26 mouse cellular contexts compared by ENCODE assay signal in the genomic region with DNA sequence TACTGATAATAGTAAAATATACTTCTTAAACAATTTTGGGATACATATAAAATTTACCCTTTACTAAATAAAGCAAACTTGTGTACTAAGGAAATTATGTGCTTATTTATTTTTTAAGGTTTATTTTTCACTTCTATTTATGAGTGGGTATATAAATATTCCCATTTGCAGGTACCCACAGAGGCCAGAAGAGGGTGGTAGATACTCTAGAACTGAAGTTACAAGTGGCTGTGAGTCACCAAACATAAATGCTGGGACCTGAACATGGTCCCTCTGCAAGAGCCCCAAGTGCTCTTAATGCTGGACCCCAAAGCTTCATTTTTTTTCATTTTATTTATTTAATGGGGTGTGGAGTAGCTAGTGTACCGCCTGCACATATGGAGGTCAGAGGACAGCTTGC. TPM values are rescaled to one million over a fixed set of nuclear protein-coding genes. Genes with fewer than 3 reads are reported as not detected.
DNase-seq lines count a peak whose midpoint lies in the region; ATAC-seq and TF ChIP-seq lines count a peak whose summit lies in the region.
"Had no signal": no experiment of that assay in that cellular context is flagged by ENCODE, and none has a peak within 500 bp of the region (broad histone marks: within the 10 kb centered on the region; RNA-seq: fewer than 3 reads in every experiment).

No protein-coding gene starts in this region.

- H3K9ac ChIP-seq in intestine, postnatal 0 days (ENCODE audit: low read depth, low read length): no peak overlapping the region
- H3K9ac ChIP-seq in intestine, embryonic 15.5 days: no peak overlapping the region
- H3K9ac ChIP-seq in lung, postnatal 0 days (replicated peaks; ENCODE audit: low read depth): no peak overlapping the region
- H3K9ac ChIP-seq in CH12.LX (ENCODE audit: insufficient read depth, low read depth): no peak overlapping the region
- H3K9ac ChIP-seq: midbrain, embryonic 12.5 days; stomach, embryonic 15.5 days had no signal

- H3K9me3 ChIP-seq in intestine, postnatal 0 days (ENCODE audit: control insufficient read depth): no peaks in the 10 kb centered on the region
- no peaks in the 10 kb centered on the region for H3K9me3 ChIP-seq in intestine, embryonic 15.5 days
- H3K9me3 ChIP-seq in lung, postnatal 0 days (ENCODE audit: low read length): no peaks in the 10 kb centered on the region
- no peaks in the 10 kb centered on the region for H3K9me3 ChIP-seq in CH12.LX (replicated peaks; ENCODE audit: low read length)
- H3K9me3 ChIP-seq: embryonic facial prominence, embryonic 10.5 days; hindbrain, embryonic 10.5 days; midbrain, embryonic 12.5 days; stomach, embryonic 15.5 days had no signal

- no peak for TF ChIP-seq POLR2A in lung, adult 2 months (IDR thresholded peaks at IDR 0.05; ENCODE audit: borderline replicate concordance, extremely low read depth, low read depth, low read length)
- TF ChIP-seq POLR2A in CH12.LX (IDR thresholded peaks at IDR 0.05; ENCODE audit: low read depth, low read length): no peak

- H3K4me1 ChIP-seq in intestine, postnatal 0 days (replicated peaks; ENCODE audit: control insufficient read depth, insufficient read depth, low read length): no peaks in the 10 kb centered on the region
- H3K4me1 ChIP-seq in intestine, embryonic 15.5 days (replicated peaks): 0 out of 2 replicates have a peak, but pooled peaks cover 2% of the 10 kb centered on the region
- no peaks in the 10 kb centered on the region for H3K4me1 ChIP-seq in lung, postnatal 0 days (ENCODE audit: insufficient read depth, low read depth, low read length)
- H3K4me1 ChIP-seq in lung, adult 2 months (ENCODE audit: control insufficient read depth, insufficient read depth, low read length): no peaks in the 10 kb centered on the region
- no peaks in the 10 kb centered on the region for H3K4me1 ChIP-seq in CH12.LX (ENCODE audit: control insufficient read depth in 1 of 2, insufficient read depth in 2 of 2)
- H3K4me1 ChIP-seq: stomach, embryonic 15.5 days had no signal

- ATAC-seq in intestine, postnatal 0 days: no peak
- ATAC-seq in intestine, embryonic 15.5 days: no peak
- ATAC-seq in lung, postnatal 0 days: no peak
- peak; percentile 58; the same call in 1 of the 2 replicates for ATAC-seq in megakaryocyte-erythroid progenitor cell, adult 5-6 weeks (replicated peaks; ENCODE audit: low FRiP score, low TSS enrichment, poor library complexity, severe bottlenecking)
- ATAC-seq: CD4-positive, CD25-positive, alpha-beta regulatory T cell, adult 4 months had no signal

- no peak overlapping the region for H3K4me2 ChIP-seq in intestine, postnatal 0 days (replicated peaks; ENCODE audit: low read depth)
- H3K4me2 ChIP-seq in intestine, embryonic 15.5 days (replicated peaks): no peak overlapping the region
- H3K4me2 ChIP-seq in lung, postnatal 0 days (replicated peaks; ENCODE audit: low read depth, low read length): no peak overlapping the region
- H3K4me2 ChIP-seq in CH12.LX (ENCODE audit: insufficient read depth, low read depth, poor library complexity, severe bottlenecking): no peak overlapping the region
- H3K4me2 ChIP-seq: midbrain, embryonic 12.5 days; stomach, embryonic 15.5 days had no signal

- H3K27ac ChIP-seq in intestine, postnatal 0 days (ENCODE audit: low read depth, low read length): no peak overlapping the region
- no peak overlapping the region for H3K27ac ChIP-seq in intestine, embryonic 15.5 days
- no peak overlapping the region for H3K27ac ChIP-seq in lung, postnatal 0 days (ENCODE audit: low read length)
- no peak overlapping the region for H3K27ac ChIP-seq in CH12.LX (ENCODE audit: insufficient read depth, low read depth)
- H3K27ac ChIP-seq: embryonic facial prominence, embryonic 10.5 days; heart, adult 2 months; hindbrain, embryonic 10.5 days; macrophage; midbrain, embryonic 12.5 days; stomach, embryonic 15.5 days had no signal

- no peaks in the 10 kb centered on the region for H3K27me3 ChIP-seq in intestine, postnatal 0 days (replicated peaks; ENCODE audit: control insufficient read depth, insufficient read depth, low read length)
- H3K27me3 ChIP-seq in intestine, embryonic 15.5 days (replicated peaks): no peaks in the 10 kb centered on the region
- no peaks in the 10 kb centered on the region for H3K27me3 ChIP-seq in lung, postnatal 0 days (replicated peaks; ENCODE audit: insufficient read depth, low read length)
- no peaks in the 10 kb centered on the region for H3K27me3 ChIP-seq in CH12.LX (replicated peaks)
- H3K27me3 ChIP-seq: midbrain, embryonic 12.5 days; stomach, embryonic 15.5 days had no signal

- in situ Hi-C loops in CH12.LX (cut with MboI; ENCODE audit: low pct_ligation_motif_present, low pct_unique_long_range_greater_than_20kb, low sequenced_read_pairs): no loop called here

- dilution Hi-C loops in CH12.LX (cut with MboI; ENCODE audit: extremely low pct_ligation_motif_present, extremely low pct_unique_long_range_greater_than_20kb, low sequenced_read_pairs): no loop called here

- no peaks in the 10 kb centered on the region for H3K79me2 ChIP-seq in CH12.LX (replicated peaks; ENCODE audit: control insufficient read depth, extremely low read depth, insufficient read depth, poor library complexity, severe bottlenecking)

- H3K4me3 ChIP-seq in intestine, postnatal 0 days (ENCODE audit: low read depth, low read length): no peak overlapping the region
- H3K4me3 ChIP-seq in intestine, embryonic 15.5 days (replicated peaks): no peak overlapping the region
- H3K4me3 ChIP-seq in lung, postnatal 0 days (ENCODE audit: low read depth, low read length): no peak overlapping the region
- no peak overlapping the region for H3K4me3 ChIP-seq in lung, adult 2 months (replicated peaks; ENCODE audit: extremely low read depth, low read depth, low read length)
- H3K4me3 ChIP-seq in CH12.LX (replicated peaks in 1 of 3; ENCODE audit: low read depth in 2 of 3, low read length in 2 of 3, poor library complexity in 1 of 3): no peak overlapping the region
- H3K4me3 ChIP-seq: embryonic facial prominence, embryonic 10.5 days; heart, adult 2 months; midbrain, embryonic 12.5 days; stomach, embryonic 15.5 days had no signal

- no peak for TF ChIP-seq EP300 in lung, postnatal 0 days (IDR thresholded peaks at IDR 0.05)
- no peak for TF ChIP-seq EP300 in CH12.LX (IDR thresholded peaks at IDR 0.05; ENCODE audit: low read length)

- 83% methylated on average over 1 of the region's 1 CpGs for WGBS in intestine, postnatal 0 days
- 78% methylated on average over 1 of the region's 1 CpGs for WGBS in intestine, embryonic 15.5 days
- WGBS in lung, postnatal 0 days: 66% methylated on average over 1 of the region's 1 CpGs
- WGBS in lung, adult 2 months: 76% methylated on average over 1 of the region's 1 CpGs

- H3K36me3 ChIP-seq in intestine, postnatal 0 days (ENCODE audit: control insufficient read depth, insufficient read depth): peaks cover 19% of the 10 kb centered on the region; the same call in 1 of the 2 replicates
- peaks cover 12% of the 10 kb centered on the region; the same call in 1 of the 2 replicates for H3K36me3 ChIP-seq in intestine, embryonic 15.5 days
- peaks cover 14% of the 10 kb centered on the region for H3K36me3 ChIP-seq in lung, postnatal 0 days (ENCODE audit: insufficient read depth, low read length)
- H3K36me3 ChIP-seq in CH12.LX (replicated peaks in 1 of 2; ENCODE audit: control insufficient read depth in 1 of 2, insufficient read depth in 1 of 2, low read length in 1 of 2): peaks cover 30 to 45% of the 10 kb centered on the region in 2 experiments

- DNase-seq in lung, postnatal 0 days (ENCODE audit: low spot score): peak; percentile 14
- no peak for DNase-seq in lung, adult 2 months
- peak; percentile 12 for DNase-seq in CH12.LX (ENCODE audit: extremely low read depth)
- no peak for DNase-seq in cerebellum, postnatal 36 days
- DNase-seq: adrenal gland, adult 2 months; cerebellum, adult 2 months; gastrocnemius, postnatal 14 days; heart, adult 2 months; kidney, adult 9 months; kidney, postnatal 36 days; layer of hippocampus, adult 9-11 months; lung, adult 18-20 months; right cerebral cortex, postnatal 25 days had no signal

- TF ChIP-seq RAD21 in CH12.LX (IDR thresholded peaks at IDR 0.05; ENCODE audit: low read depth, low read length): peak; percentile 42

- TF ChIP-seq CTCF in intestine, postnatal 0 days (IDR thresholded peaks at IDR 0.05; ENCODE audit: low read depth): peak; percentile 46
- peak; percentile 11; the same call in 1 of the 2 replicates for TF ChIP-seq CTCF in lung, postnatal 0 days (IDR thresholded peaks at IDR 0.05)
- TF ChIP-seq CTCF in lung, adult 2 months (IDR thresholded peaks at IDR 0.05; ENCODE audit: insufficient read depth, low read length): no peak
- peak in 1 of 2 experiments; percentile 44; a peak in 2 of 4 replicates for TF ChIP-seq CTCF in CH12.LX (conservative IDR thresholded peaks at IDR 0.05 in 1 of 2, IDR thresholded peaks at IDR 0.05 in 1 of 2; ENCODE audit: low read depth in 2 of 2, low read length in 2 of 2)

RNA-seq across cellular contexts. Expression of a gene that starts 1.0 kb away (rescaled TPM):
- 0.86 and 1.5 TPM in 2 replicates for polyA plus RNA-seq in intestine, postnatal 0 days (2015; fragmentation: Nextera tagmentation; extraction: Ambion mirVana)
- polyA plus RNA-seq in intestine, embryonic 15.5 days (2015; fragmentation: Nextera tagmentation; extraction: Ambion mirVana): 0.20 and 0.39 TPM in 2 replicates
- polyA plus RNA-seq in lung, postnatal 0 days (2015; fragmentation: Nextera tagmentation; extraction: Ambion mirVana): 3.0 and 3.5 TPM in 2 replicates
- polyA plus RNA-seq in lung, adult 2 months (2012; rRNA removed): 3.6 and 6.4 TPM in 2 replicates
- 0.25 and 0.30 TPM in 2 replicates for total RNA-seq in CH12.LX (2012; rRNA removed)
- 0.28 TPM in 1 of 2 replicates, not detected in the other for total RNA-seq in CH12.LX (2014; rRNA removed)
- polyA plus RNA-seq in CH12.LX (2012; ENCODE audit: insufficient read length, low read depth): 0.31 and 0.34 TPM in 2 replicates
- 0.98 and 1.8 TPM in 2 replicates for total RNA-seq in megakaryocyte-erythroid progenitor cell, adult 5-6 weeks (2014; fragmentation: Nextera tagmentation)
- not detected in 2 replicates for total RNA-seq in megakaryocyte-erythroid progenitor cell, adult 5-6 weeks (2017)
- total RNA-seq: common myeloid progenitor, adult 5-6 weeks had no signal
- polyA plus RNA-seq: macrophage had no signal

RNA-seq across cellular contexts. Expression of a gene that starts 5.9 kb away (rescaled TPM):
- polyA plus RNA-seq in intestine, postnatal 0 days (2015; fragmentation: Nextera tagmentation; extraction: Ambion mirVana): 0.26 TPM in 1 of 2 replicates, not detected in the other
- polyA plus RNA-seq in intestine, embryonic 15.5 days (2015; fragmentation: Nextera tagmentation; extraction: Ambion mirVana): 0.68 TPM in 1 of 2 replicates, not detected in the other
- polyA plus RNA-seq in lung, postnatal 0 days (2015; fragmentation: Nextera tagmentation; extraction: Ambion mirVana): not detected in 2 replicates
- polyA plus RNA-seq in lung, adult 2 months (2012; rRNA removed): not detected in 2 replicates
- total RNA-seq in CH12.LX (2012; rRNA removed) (1.0 TPM in 1 of 2 replicates, not detected in the other), CH12.LX (2014; rRNA removed) (0.59 TPM in 1 of 2 replicates, not detected in the other)
- polyA plus RNA-seq in CH12.LX (2012; ENCODE audit: insufficient read length, low read depth): 1.3 and 1.4 TPM in 2 replicates
- total RNA-seq in megakaryocyte-erythroid progenitor cell, adult 5-6 weeks (2014; fragmentation: Nextera tagmentation): not detected in 2 replicates
- total RNA-seq in megakaryocyte-erythroid progenitor cell, adult 5-6 weeks (2017): not detected in 2 replicates
- total RNA-seq: common myeloid progenitor, adult 5-6 weeks; gastrocnemius, postnatal 14 days; heart, adult 2 months had no signal
- polyA plus RNA-seq: adrenal gland, adult 2 months; heart, embryonic 16.5 days; spleen, adult 2 months had no signal

RNA-seq across cellular contexts. Expression of a gene that starts 24.1 kb away (rescaled TPM):
- 6.4 and 6.8 TPM in 2 replicates for polyA plus RNA-seq in intestine, postnatal 0 days (2015; fragmentation: Nextera tagmentation; extraction: Ambion mirVana)
- polyA plus RNA-seq in intestine, embryonic 15.5 days (2015; fragmentation: Nextera tagmentation; extraction: Ambion mirVana): 21.1 and 21.5 TPM in 2 replicates
- 7.9 and 8.3 TPM in 2 replicates for polyA plus RNA-seq in lung, postnatal 0 days (2015; fragmentation: Nextera tagmentation; extraction: Ambion mirVana)
- polyA plus RNA-seq in lung, adult 2 months (2012; rRNA removed): 2.3 and 3.4 TPM in 2 replicates
- total RNA-seq in CH12.LX (2012; rRNA removed): 22.2 and 25.9 TPM in 2 replicates
- 29.6 and 31.8 TPM in 2 replicates for total RNA-seq in CH12.LX (2014; rRNA removed)
- polyA plus RNA-seq in CH12.LX (2012; ENCODE audit: insufficient read length, low read depth): 25.6 and 29.9 TPM in 2 replicates
- total RNA-seq in megakaryocyte-erythroid progenitor cell, adult 5-6 weeks (2014; fragmentation: Nextera tagmentation): 20.5 and 35.7 TPM in 2 replicates
- total RNA-seq in megakaryocyte-erythroid progenitor cell, adult 5-6 weeks (2017): 39.9 and 41.4 TPM in 2 replicates

RNA-seq across cellular contexts. Expression of a gene that starts 24.2 kb away (rescaled TPM):
- polyA plus RNA-seq in intestine, postnatal 0 days (2015; fragmentation: Nextera tagmentation; extraction: Ambion mirVana): 58.8 TPM in 2 replicates
- polyA plus RNA-seq in intestine, embryonic 15.5 days (2015; fragmentation: Nextera tagmentation; extraction: Ambion mirVana): 120 and 125 TPM in 2 replicates
- 35.7 and 37.0 TPM in 2 replicates for polyA plus RNA-seq in lung, postnatal 0 days (2015; fragmentation: Nextera tagmentation; extraction: Ambion mirVana)
- polyA plus RNA-seq in lung, adult 2 months (2012; rRNA removed): 25.5 and 29.0 TPM in 2 replicates
- total RNA-seq in CH12.LX (2012; rRNA removed) (110 and 131 TPM in 2 replicates), CH12.LX (2014; rRNA removed) (98.5 and 111 TPM in 2 replicates)
- polyA plus RNA-seq in CH12.LX (2012; ENCODE audit: insufficient read length, low read depth): 144 and 154 TPM in 2 replicates
- 81.7 and 111 TPM in 2 replicates for total RNA-seq in megakaryocyte-erythroid progenitor cell, adult 5-6 weeks (2014; fragmentation: Nextera tagmentation)
- total RNA-seq in megakaryocyte-erythroid progenitor cell, adult 5-6 weeks (2017): 96.0 and 132 TPM in 2 replicates

RNA-seq across cellular contexts. Expression of a gene that starts 36.4 kb away (rescaled TPM):
- polyA plus RNA-seq in intestine, postnatal 0 days (2015; fragmentation: Nextera tagmentation; extraction: Ambion mirVana): not detected in 2 replicates
- polyA plus RNA-seq in intestine, embryonic 15.5 days (2015; fragmentation: Nextera tagmentation; extraction: Ambion mirVana): 0.21 TPM in 1 of 2 replicates, not detected in the other
- 0.16 and 0.20 TPM in 2 replicates for polyA plus RNA-seq in lung, postnatal 0 days (2015; fragmentation: Nextera tagmentation; extraction: Ambion mirVana)
- 0.07 and 0.18 TPM in 2 replicates for polyA plus RNA-seq in lung, adult 2 months (2012; rRNA removed)
- total RNA-seq in CH12.LX (2012; rRNA removed) (0.08 and 0.13 TPM in 2 replicates), CH12.LX (2014; rRNA removed) (not detected in 2 replicates)
- 0.50 and 0.89 TPM in 2 replicates for polyA plus RNA-seq in CH12.LX (2012; ENCODE audit: insufficient read length, low read depth)
- 1.6 TPM in 1 of 2 replicates, not detected in the other for total RNA-seq in megakaryocyte-erythroid progenitor cell, adult 5-6 weeks (2014; fragmentation: Nextera tagmentation)
- total RNA-seq in megakaryocyte-erythroid progenitor cell, adult 5-6 weeks (2017): not detected in 2 replicates
- total RNA-seq: adrenal gland, adult 2 months; common myeloid progenitor, adult 5-6 weeks; gastrocnemius, postnatal 14 days; heart, adult 2 months; left cerebral cortex, postnatal 14 days had no signal
- polyA plus RNA-seq: macrophage had no signal

Comparison
In these comparisons a context has a peak if more than half of its experiments do, and no peak if none do; other contexts are left out.
1. DNase-seq: peak in lung, postnatal 0 days (single experiment) and CH12.LX (single experiment); none in lung, adult 2 months (single experiment) and cerebellum, postnatal 36 days (0 of 2).